7 mouse cellular contexts compared by ENCODE assay signal in the genomic region with DNA sequence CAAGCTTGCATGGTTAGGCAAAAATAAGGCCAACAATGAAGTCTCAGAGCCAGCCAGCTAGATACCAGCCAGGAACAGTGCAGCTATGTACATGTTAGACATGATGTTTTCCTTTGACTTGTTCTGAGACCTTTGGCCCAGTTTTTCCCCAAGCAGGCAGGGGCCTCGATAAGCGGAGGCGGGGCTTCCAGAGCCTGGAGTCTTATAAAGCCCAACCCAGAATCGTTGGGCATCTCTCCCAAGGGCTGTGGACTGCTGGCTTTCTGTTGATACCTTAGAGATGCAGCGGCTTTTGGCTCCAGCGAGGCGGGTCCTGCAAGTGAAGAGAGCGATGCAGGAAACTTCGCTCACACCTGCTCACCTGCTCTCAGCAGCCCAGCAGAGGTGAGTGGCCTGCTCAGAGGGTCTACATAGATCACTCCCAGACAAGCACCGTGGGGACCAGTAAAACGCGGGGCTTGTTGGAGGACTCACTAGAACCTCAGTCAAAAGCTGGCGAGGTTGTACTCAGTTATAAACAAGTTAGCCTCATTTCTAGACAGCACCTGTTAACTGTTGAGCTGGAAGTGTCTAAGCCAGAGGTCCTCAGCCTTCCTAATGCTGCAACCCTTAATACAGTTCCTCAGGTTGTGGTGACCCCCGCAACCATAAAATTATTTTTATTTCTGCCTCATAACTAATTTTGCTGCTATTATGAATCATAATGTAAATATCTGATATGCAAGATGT. TPM values are rescaled to one million over a fixed set of nuclear protein-coding genes. Genes with fewer than 3 reads are reported as not detected.
DNase-seq lines count a peak whose midpoint lies in the region; ATAC-seq and TF ChIP-seq lines count a peak whose summit lies in the region.

Gene Hmgcs2, plus strand, starts transcription at position 232 of the 729 bp plus-strand sequence.

- TF ChIP-seq CTCF in CH12.LX (conservative IDR thresholded peaks at IDR 0.05 in 1 of 2, IDR thresholded peaks at IDR 0.05 in 1 of 2; ENCODE audit: low read depth in 2 of 2, low read length in 2 of 2) = no peak
- TF ChIP-seq CTCF in hindbrain, postnatal 0 days (IDR thresholded peaks at IDR 0.05; ENCODE audit: low read depth) = no peak
- TF ChIP-seq CTCF in liver, embryonic 14.5 days (IDR thresholded peaks at IDR 0.05; ENCODE audit: low read depth) = no peak
- no peak for TF ChIP-seq CTCF in olfactory bulb, adult 2 months (IDR thresholded peaks at IDR 0.05; ENCODE audit: insufficient read depth, low read depth, low read length)

- H3K27me3 ChIP-seq in CH12.LX (replicated peaks) = peaks cover 8% of the 10 kb centered on the region
- no peaks in the 10 kb centered on the region for H3K27me3 ChIP-seq in hindbrain, postnatal 0 days (ENCODE audit: insufficient read depth, low read length)
- H3K27me3 ChIP-seq in liver, embryonic 14.5 days (ENCODE audit: control insufficient read depth, insufficient read depth, low read length) = no peaks in the 10 kb centered on the region

- dilution Hi-C loops in CH12.LX (cut with MboI; ENCODE audit: extremely low pct_ligation_motif_present, extremely low pct_unique_long_range_greater_than_20kb, low sequenced_read_pairs) = no loop called here

- TF ChIP-seq POLR2A in CH12.LX (IDR thresholded peaks at IDR 0.05; ENCODE audit: low read depth, low read length) = no peak
- no peak for TF ChIP-seq POLR2A in olfactory bulb, adult 2 months (IDR thresholded peaks at IDR 0.05; ENCODE audit: insufficient read depth, low read depth, low read length)

- H3K9ac ChIP-seq in CH12.LX (ENCODE audit: insufficient read depth, low read depth) = no peak within 1 kb of the TSS
- no peak within 1 kb of the TSS for H3K9ac ChIP-seq in hindbrain, postnatal 0 days (replicated peaks; ENCODE audit: low read length)
- H3K9ac ChIP-seq in liver, embryonic 14.5 days (replicated peaks) = no peak within 1 kb of the TSS; the same call in 1 of the 2 replicates

- no peaks in the 10 kb centered on the region for H3K9me3 ChIP-seq in CH12.LX (replicated peaks; ENCODE audit: low read length)
- no peaks in the 10 kb centered on the region for H3K9me3 ChIP-seq in hindbrain, postnatal 0 days (ENCODE audit: low read length)
- no peaks in the 10 kb centered on the region for H3K9me3 ChIP-seq in liver, embryonic 14.5 days (ENCODE audit: control insufficient read depth, low read length)

- no peak for TF ChIP-seq EP300 in CH12.LX (IDR thresholded peaks at IDR 0.05; ENCODE audit: low read length)
- no peak for TF ChIP-seq EP300 in liver, embryonic 14.5 days (IDR thresholded peaks at IDR 0.05; ENCODE audit: low read depth)

- DNase-seq in CH12.LX (ENCODE audit: extremely low read depth) (no peak), adipocyte (ENCODE audit: low spot score) (peak; percentile 19)
- peak; percentile 23 for DNase-seq in gastrocnemius, postnatal 25 days
- DNase-seq in hindbrain, postnatal 0 days (ENCODE audit: low spot score) = peak; percentile 34
- peak; percentile 23 to 45 (median 26) for DNase-seq in liver, embryonic 14.5 days (ENCODE audit: low read depth in 3 of 3, low spot score in 3 of 3)
- peak; percentile 20 for DNase-seq in urinary bladder, postnatal 10 days (ENCODE audit: low spot score)

- H3K79me2 ChIP-seq in CH12.LX (replicated peaks; ENCODE audit: control insufficient read depth, extremely low read depth, insufficient read depth, poor library complexity, severe bottlenecking) = no peaks in the 10 kb centered on the region

- no peaks in the 10 kb centered on the region for H3K36me3 ChIP-seq in CH12.LX (replicated peaks in 1 of 2; ENCODE audit: control insufficient read depth in 1 of 2, insufficient read depth in 1 of 2, low read length in 1 of 2)
- H3K36me3 ChIP-seq in hindbrain, postnatal 0 days (ENCODE audit: insufficient read depth, low read length) = no peaks in the 10 kb centered on the region
- no peaks in the 10 kb centered on the region for H3K36me3 ChIP-seq in liver, embryonic 14.5 days (replicated peaks; ENCODE audit: control insufficient read depth, insufficient read depth, low read depth)

- H3K27ac ChIP-seq in CH12.LX (ENCODE audit: insufficient read depth, low read depth) = no peak within 1 kb of the TSS
- peak within 1 kb of the TSS; percentile 27 for H3K27ac ChIP-seq in hindbrain, postnatal 0 days
- H3K27ac ChIP-seq in liver, embryonic 14.5 days = no peak within 1 kb of the TSS
- H3K27ac ChIP-seq in olfactory bulb, adult 2 months (ENCODE audit: insufficient read depth, low read depth, low read length) = no peak within 1 kb of the TSS; the same call in 1 of the 2 replicates

- 59% methylated on average over 14 of the region's 14 CpGs for WGBS in hindbrain, postnatal 0 days
- 50% methylated on average over 14 of the region's 14 CpGs for WGBS in liver, embryonic 14.5 days (ENCODE audit: insufficient replicate concordance)
- WGBS in olfactory bulb, adult 2 months = 51% methylated on average over 14 of the region's 14 CpGs

- TF ChIP-seq RAD21 in CH12.LX (IDR thresholded peaks at IDR 0.05; ENCODE audit: low read depth, low read length) = no peak

- in situ Hi-C loops in CH12.LX (cut with MboI; ENCODE audit: low pct_ligation_motif_present, low pct_unique_long_range_greater_than_20kb, low sequenced_read_pairs) = no loop called here

- H3K4me3 ChIP-seq in CH12.LX (replicated peaks in 1 of 3; ENCODE audit: low read depth in 2 of 3, low read length in 2 of 3, poor library complexity in 1 of 3) = no peak within 1 kb of the TSS
- peak within 1 kb of the TSS; percentile 8; the same call in 1 of the 2 replicates for H3K4me3 ChIP-seq in hindbrain, postnatal 0 days (ENCODE audit: low read length)
- peak within 1 kb of the TSS; percentile 36 for H3K4me3 ChIP-seq in liver, embryonic 14.5 days (ENCODE audit: insufficient read depth in 1 of 2, low read depth in 2 of 2, low read length in 2 of 2)
- peak within 1 kb of the TSS; percentile 23 for H3K4me3 ChIP-seq in olfactory bulb, adult 2 months (ENCODE audit: insufficient read depth, low read depth, low read length)

- H3K4me1 ChIP-seq in CH12.LX (ENCODE audit: control insufficient read depth in 1 of 2, insufficient read depth in 2 of 2) = peaks cover 0 to 7% of the 10 kb centered on the region in 2 experiments; a peak in 1 of 4 replicates
- H3K4me1 ChIP-seq in hindbrain, postnatal 0 days (ENCODE audit: insufficient read depth, low read length) = no peaks in the 10 kb centered on the region
- H3K4me1 ChIP-seq in liver, embryonic 14.5 days (replicated peaks; ENCODE audit: control insufficient read depth in 2 of 2, insufficient read depth in 2 of 2, low read length in 1 of 2) = peaks cover 0 to 17% of the 10 kb centered on the region in 2 experiments; a peak in 2 of 4 replicates
- 0 out of 2 replicates have a peak, but pooled peaks cover 3% of the 10 kb centered on the region for H3K4me1 ChIP-seq in olfactory bulb, adult 2 months (ENCODE audit: control insufficient read depth, insufficient read depth, low read length)

- H3K4me2 ChIP-seq in CH12.LX (ENCODE audit: insufficient read depth, low read depth, poor library complexity, severe bottlenecking) = peak within 1 kb of the TSS; percentile 48; the same call in 1 of the 2 replicates
- H3K4me2 ChIP-seq in hindbrain, postnatal 0 days (ENCODE audit: low read depth, low read length) = peak within 1 kb of the TSS; percentile 27; the same call in 1 of the 2 replicates
- peak within 1 kb of the TSS; percentile 42 for H3K4me2 ChIP-seq in liver, embryonic 14.5 days (ENCODE audit: low read depth)

- ATAC-seq in hindbrain, postnatal 0 days = peak; percentile 64
- ATAC-seq in liver, embryonic 14.5 days (ENCODE audit: insufficient read depth) = peak; percentile 56

TF ChIP-seq in CH12.LX, 34 proteins besides CTCF, POLR2A, EP300 and RAD21:
- TF ChIP-seq MAX (IDR thresholded peaks at IDR 0.05; ENCODE audit: low read length) = no peak
- no peak for TF ChIP-seq ZNF384 (IDR thresholded peaks at IDR 0.05; ENCODE audit: low read depth, low read length)
- no peak for TF ChIP-seq HCFC1 (IDR thresholded peaks at IDR 0.05; ENCODE audit: low read depth, low read length)
- TF ChIP-seq TBP (conservative IDR thresholded peaks at IDR 0.05; ENCODE audit: low read depth, low read length) = no peak
- TF ChIP-seq USF2 (conservative IDR thresholded peaks at IDR 0.05; ENCODE audit: low read depth, low read length) = no peak
- no peak for TF ChIP-seq MYC (IDR thresholded peaks at IDR 0.05; ENCODE audit: low read depth, low read length)
- no peak for TF ChIP-seq ZMIZ1 (IDR thresholded peaks at IDR 0.05; ENCODE audit: low read depth, low read length)
- TF ChIP-seq MAZ (IDR thresholded peaks at IDR 0.05; ENCODE audit: low read depth, low read length) = no peak
- TF ChIP-seq ZKSCAN1 (IDR thresholded peaks at IDR 0.05; ENCODE audit: borderline replicate concordance, low read depth, low read length) = no peak
- no peak for TF ChIP-seq POLR2AphosphoS2 (IDR thresholded peaks at IDR 0.05; ENCODE audit: low read depth, low read length)
- no peak for TF ChIP-seq GABPA (IDR thresholded peaks at IDR 0.05; ENCODE audit: insufficient replicate concordance, low read depth, low read length)
- no peak for TF ChIP-seq ZC3H11A (IDR thresholded peaks at IDR 0.05; ENCODE audit: low read depth, low read length)
- no peak for TF ChIP-seq ETS1 (conservative IDR thresholded peaks at IDR 0.05; ENCODE audit: low read depth, low read length)
- no peak for TF ChIP-seq KAT2A (IDR thresholded peaks at IDR 0.05; ENCODE audit: insufficient replicate concordance, low read length)
- TF ChIP-seq IRF4 (IDR thresholded peaks at IDR 0.05; ENCODE audit: low read depth, low read length) = no peak
- TF ChIP-seq MXI1 (IDR thresholded peaks at IDR 0.05; ENCODE audit: low read depth, low read length) = no peak
- TF ChIP-seq CHD2 (IDR thresholded peaks at IDR 0.05; ENCODE audit: low read length) = no peak

RNA-seq across cellular contexts. Expression of gene Hmgcs2, which starts in this region (rescaled TPM):
- total RNA-seq in CH12.LX (2012; rRNA removed) (not detected in 2 replicates), CH12.LX (2014; rRNA removed) (not detected in 2 replicates)
- not detected in 2 replicates for polyA plus RNA-seq in CH12.LX (2012; ENCODE audit: insufficient read length, low read depth)
- total RNA-seq in gastrocnemius, postnatal 25 days (2021) = 1 to 10 TPM; 1.2 to 1.4 TPM
- 23.9 and 30.5 TPM in 2 replicates for total RNA-seq in hindbrain, postnatal 0 days (2014; rRNA removed)
- 40.2 and 42.2 TPM in 2 replicates for polyA plus RNA-seq in hindbrain, postnatal 0 days (2015; fragmentation: Nextera tagmentation; extraction: Ambion mirVana)
- 30.7 and 32.1 TPM in 2 replicates for polyA plus RNA-seq in liver, embryonic 14.5 days (2012; rRNA removed)
- polyA plus RNA-seq in liver, embryonic 14.5 days (2014; fragmentation: Nextera tagmentation; extraction: Ambion mirVana) = 81.2 and 85.7 TPM in 2 replicates
- not detected in 2 replicates for polyA plus RNA-seq in olfactory bulb, adult 2 months (2012; ENCODE audit: insufficient read depth, insufficient read length, low replicate concordance, missing spikeins)

Comparison
In these comparisons a context has a peak if more than half of its experiments do, and no peak if none do; other contexts are left out.
1. RNA of gene Hmgcs2 (total RNA-seq): 23.9 to 30.5 TPM in hindbrain, postnatal 0 days; 1.2 to 1.4 TPM in gastrocnemius, postnatal 25 days and not detected in CH12.LX; every median in the first group is over 10 times any median in the second.
2. RNA of gene Hmgcs2 (polyA plus RNA-seq): 30.7 to 85.7 TPM in liver, embryonic 14.5 days and 40.2 to 42.2 TPM in hindbrain, postnatal 0 days; not detected in CH12.LX and not detected in olfactory bulb, adult 2 months; every median in the first group is over 10 times any median in the second.
3. H3K4me3 ChIP-seq: peak in hindbrain, postnatal 0 days (single experiment), liver, embryonic 14.5 days (2 of 2) and olfactory bulb, adult 2 months (single experiment); none in CH12.LX (0 of 3).
4. Peak in every context shown above with its lines, with median percentiles within 50 percentile points of each other: H3K4me2 ChIP-seq.